Mouse (Mus musculus) forebrain, embryonic 13.5 days (tissue): ENCODE measurements around the gene Cnp. TPM values are rescaled to one million over a fixed set of nuclear protein-coding genes. Genes with fewer than 3 reads are reported as not detected.

ENCODE experiments used
- ATAC-seq: fragments of 200-750 bp; cut with Nextera tagmentation; 2 replicates; pipeline ENCODE4 v1.8.0; 2017
- H3K27ac ChIP-seq: fragments of 300-500 bp; sonication (generic); 2 replicates; pipeline ENCODE4 v1.5.1; 2015; ENCODE audit warnings: inconsistent platforms, mild to moderate bottlenecking, moderate library complexity
- H3K27me3 ChIP-seq: fragments of 300-500 bp; sonication (generic); 2 replicates; pipeline ENCODE4 v1.6.1; 2015; ENCODE audit warnings: mild to moderate bottlenecking, inconsistent platforms
- H3K36me3 ChIP-seq: fragments of 300-500 bp; sonication (generic); 2 replicates; pipeline ENCODE4 v1.6.1; 2015; ENCODE audit warnings: mild to moderate bottlenecking, inconsistent platforms; ENCODE audit not compliant: poor library complexity, severe bottlenecking
- H3K4me1 ChIP-seq: fragments of 300-500 bp; sonication (generic); 2 replicates; pipeline ENCODE4 v1.6.1; 2015; ENCODE audit warnings: inconsistent platforms
- H3K4me2 ChIP-seq: fragments of 300-500 bp; sonication (generic); 2 replicates; pipeline ENCODE4 v1.6.1; 2015; ENCODE audit warnings: inconsistent platforms, mild to moderate bottlenecking, moderate library complexity
- H3K4me3 ChIP-seq: fragments of 300-500 bp; sonication (generic); 2 replicates; pipeline ENCODE4 v1.5.1; 2015; ENCODE audit warnings: mild to moderate bottlenecking, inconsistent platforms
- H3K9ac ChIP-seq: fragments of 300-500 bp; sonication (generic); 2 replicates; pipeline ENCODE4 v1.6.1; 2015; ENCODE audit warnings: mild to moderate bottlenecking, inconsistent platforms
- H3K9me3 ChIP-seq: fragments of 300-500 bp; sonication (generic); replicated peaks from 2 replicates; pipeline ENCODE4 v1.6.1; 2016; ENCODE audit warnings: inconsistent platforms
- WGBS: fragments of 180-500 bp; shearing (Covaris S2); methylation state at CpG from one replicate; pipeline ENCODE4 v1.1.7; 2015; 5-methylcytosine and 5-hydroxymethylcytosine counted together
- polyA plus RNA-seq: library from polyadenylated mRNA; unstranded; fragments of >200 nt; fragmentation: Nextera tagmentation; extraction: Ambion mirVana; gene quantifications from 2 replicates; pipeline ENCODE4 v1.2.1, GENCODE M21; 2015

Gene Cnp
- polyA plus RNA-seq, 1 experiment from 2014 or later, result 20.8 TPM

DNA sequence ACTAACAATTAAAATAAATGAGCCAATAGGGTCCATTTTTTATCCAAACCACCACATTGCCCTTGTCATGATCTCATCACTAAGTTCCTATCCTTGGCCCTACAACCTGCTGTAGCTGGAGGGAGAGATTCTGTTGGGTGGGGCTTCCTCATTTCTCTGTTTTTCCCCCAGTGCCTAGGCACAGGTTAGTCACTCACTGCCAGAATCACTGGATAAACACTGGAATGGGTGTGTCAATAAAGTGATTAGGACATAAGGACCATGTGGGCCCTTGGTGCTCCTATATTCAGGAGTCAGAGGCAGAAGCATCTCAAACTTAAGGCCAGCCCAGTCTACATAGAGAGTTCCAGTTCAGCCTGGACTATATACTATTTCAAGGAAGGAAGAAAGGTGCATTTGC is 38.2 kb upstream of the Cnp start:
- ATAC-seq, result no peak
- Histone ChIP-seq H3K36me3 (no peaks in the 10 kb centered on the region), H3K9me3 (no peaks in the 10 kb centered on the region), H3K27me3 (0 out of 2 replicates have a peak, but pooled peaks cover 3% of the 10 kb centered on the region), H3K9ac (no peak overlapping the region), H3K27ac (no peak overlapping the region), H3K4me3 (no peak overlapping the region), H3K4me1 (no peaks in the 10 kb centered on the region), H3K4me2 (no peak overlapping the region)

DNA sequence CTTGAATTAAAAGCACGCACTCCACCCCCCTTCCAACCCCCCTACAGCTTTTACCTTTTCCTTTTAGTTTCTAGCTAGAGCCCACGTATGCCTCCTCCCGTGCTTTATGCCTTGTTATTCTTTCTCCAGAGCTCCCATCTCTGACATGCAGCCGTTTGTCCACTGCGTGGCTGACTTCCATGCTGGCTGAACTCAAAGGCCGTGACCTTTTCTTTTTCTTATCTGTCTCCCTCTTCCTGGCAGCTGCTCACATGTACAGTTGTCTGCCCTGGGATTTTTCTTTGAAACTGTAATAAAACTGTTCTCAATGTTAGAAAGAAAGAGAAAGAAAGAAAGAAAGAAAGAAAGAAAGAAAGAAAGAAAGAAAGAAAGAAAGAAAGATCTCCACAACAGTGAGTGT is 33.7 kb upstream of the Cnp start:
- 0 out of 2 replicates have a peak, but pooled peaks cover 3% of the 10 kb centered on the region for H3K27me3 ChIP-seq
- 72% methylated on average over 6 of the region's 6 CpGs for WGBS
- no peak overlapping the region for H3K27ac ChIP-seq
- no peak for ATAC-seq
- no peak overlapping the region for H3K4me2 ChIP-seq
- no peak overlapping the region for H3K4me3 ChIP-seq
- no peaks in the 10 kb centered on the region for H3K9me3 ChIP-seq
- no peaks in the 10 kb centered on the region for H3K36me3 ChIP-seq
- H3K9ac ChIP-seq, result no peak overlapping the region
- H3K4me1 ChIP-seq, result peaks cover 10% of the 10 kb centered on the region

DNA sequence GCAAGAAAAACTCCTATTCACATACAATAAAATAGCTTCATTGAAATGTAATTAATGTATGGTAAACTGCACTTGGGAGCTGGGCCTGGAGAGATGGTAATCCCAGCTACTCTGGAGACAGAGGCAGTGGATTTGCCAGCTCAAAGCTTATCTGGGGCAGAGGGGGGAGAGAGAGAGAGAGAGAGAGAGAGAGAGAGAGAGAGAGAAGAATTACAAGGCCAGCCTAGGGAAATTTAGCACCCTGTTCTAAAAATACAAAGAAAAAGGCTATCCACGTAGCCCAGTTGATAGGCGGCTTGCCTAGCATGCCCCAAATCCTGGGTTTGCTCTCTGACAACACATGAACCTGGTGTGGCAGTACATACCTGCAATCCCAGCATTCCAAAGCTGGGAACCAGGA is 33.1 kb upstream of the Cnp start:
- 97% methylated on average over 2 of the region's 2 CpGs for WGBS

DNA sequence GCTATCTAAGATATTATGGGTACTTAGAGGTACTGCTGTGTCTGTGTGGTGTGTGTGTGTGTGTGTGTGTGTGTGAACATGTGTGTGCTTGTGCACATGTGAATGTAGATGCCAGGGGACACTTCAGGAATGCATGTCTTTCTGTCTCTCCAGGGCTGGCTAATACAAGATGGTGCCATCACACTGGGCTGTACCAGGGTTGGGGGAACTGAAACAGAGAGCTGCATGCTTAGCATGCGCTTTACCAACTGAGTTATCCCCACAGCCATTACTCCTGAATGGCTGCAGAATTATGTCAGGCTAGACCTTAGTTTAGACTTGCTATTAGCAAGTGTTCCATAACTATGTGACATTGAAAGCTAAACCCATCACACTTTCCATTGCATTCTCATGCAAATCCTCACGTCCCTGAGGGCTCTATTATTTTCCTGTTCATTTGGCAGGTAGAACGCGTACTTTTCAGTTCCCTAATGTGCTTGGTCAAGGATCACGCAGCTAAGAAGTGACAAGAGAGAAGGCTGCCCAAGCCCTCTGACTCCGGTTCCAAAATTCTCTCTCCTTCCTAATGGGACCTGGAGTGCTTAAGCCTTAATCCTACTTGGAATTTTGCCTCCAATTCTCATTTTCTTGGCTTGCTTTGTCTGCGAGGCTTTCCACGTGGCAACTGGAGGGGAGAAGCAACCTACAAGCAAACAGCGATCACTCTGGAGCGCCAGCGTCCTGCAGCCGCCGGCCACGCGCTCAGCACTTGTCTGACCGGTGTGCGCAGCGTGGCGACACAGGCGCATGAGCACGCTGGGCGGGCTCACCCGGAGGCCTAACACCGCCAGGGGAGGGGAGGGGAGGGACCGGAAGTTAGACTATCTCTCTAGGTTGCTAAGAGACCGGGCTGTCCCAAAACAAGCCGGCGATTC is 29.6 kb upstream of the Cnp start, which contains the start of gene Ttc25:
TSS of gene Ttc25 (plus strand) at position 776 of the 914 bp plus-strand sequence.
- peak within 1 kb of the TSS; percentile 66 for H3K9ac ChIP-seq
- peak within 1 kb of the TSS; percentile 59; the same call in 1 of the 2 replicates for H3K27ac ChIP-seq
- no peaks in the 10 kb centered on the region for H3K9me3 ChIP-seq
- WGBS, result 4% methylated on average over 28 of the region's 28 CpGs
- peak; percentile 96 for ATAC-seq
- H3K27me3 ChIP-seq, result 0 out of 2 replicates have a peak, but pooled peaks cover 3% of the 10 kb centered on the region
- peak within 1 kb of the TSS; percentile 76 for H3K4me2 ChIP-seq
- H3K4me1 ChIP-seq, result peaks cover 13% of the 10 kb centered on the region
- H3K4me3 ChIP-seq, result peak within 1 kb of the TSS; percentile 46
- H3K36me3 ChIP-seq, result no peaks in the 10 kb centered on the region

More for the DNA sequence above, 33.1 kb upstream of the Cnp start:
- ATAC-seq, result no peak
- Histone ChIP-seq H3K4me1 (peaks cover 13% of the 10 kb centered on the region), H3K4me2 (no peak overlapping the region), H3K9me3 (no peaks in the 10 kb centered on the region), H3K27me3 (0 out of 2 replicates have a peak, but pooled peaks cover 3% of the 10 kb centered on the region), H3K36me3 (no peaks in the 10 kb centered on the region), H3K27ac (no peak overlapping the region), H3K4me3 (no peak overlapping the region), H3K9ac (no peak overlapping the region)

DNA sequence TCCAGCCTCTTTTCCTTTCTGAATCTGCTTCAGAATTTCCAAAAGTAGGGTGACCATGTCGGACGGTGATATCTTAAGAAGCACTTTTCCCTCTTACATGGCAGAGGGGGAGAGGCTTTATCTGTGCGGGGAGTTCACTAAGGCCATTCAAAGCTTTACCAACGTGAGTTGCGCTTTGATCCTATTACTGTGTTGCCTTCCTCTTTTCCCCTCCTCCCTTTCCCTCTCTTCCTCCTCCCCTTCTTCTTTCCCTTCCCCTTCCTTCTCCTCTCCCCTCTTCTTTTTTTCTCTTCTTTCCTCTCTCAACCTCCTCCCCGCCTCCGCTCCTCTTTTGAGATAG is 29.0 kb upstream of the Cnp start:
- H3K27me3 ChIP-seq, result 0 out of 2 replicates have a peak, but pooled peaks cover 3% of the 10 kb centered on the region
- peak overlapping the region; percentile 59; the same call in 1 of the 2 replicates for H3K27ac ChIP-seq
- peak overlapping the region; percentile 66 for H3K9ac ChIP-seq
- H3K4me1 ChIP-seq, result peaks cover 13% of the 10 kb centered on the region
- no peaks in the 10 kb centered on the region for H3K9me3 ChIP-seq
- peak overlapping the region; percentile 46 for H3K4me3 ChIP-seq
- no peaks in the 10 kb centered on the region for H3K36me3 ChIP-seq
- ATAC-seq, result peak; percentile 8; the same call in 1 of the 2 replicates
- WGBS, result 26% methylated on average over 7 of the region's 7 CpGs
- peak overlapping the region; percentile 76 for H3K4me2 ChIP-seq

DNA sequence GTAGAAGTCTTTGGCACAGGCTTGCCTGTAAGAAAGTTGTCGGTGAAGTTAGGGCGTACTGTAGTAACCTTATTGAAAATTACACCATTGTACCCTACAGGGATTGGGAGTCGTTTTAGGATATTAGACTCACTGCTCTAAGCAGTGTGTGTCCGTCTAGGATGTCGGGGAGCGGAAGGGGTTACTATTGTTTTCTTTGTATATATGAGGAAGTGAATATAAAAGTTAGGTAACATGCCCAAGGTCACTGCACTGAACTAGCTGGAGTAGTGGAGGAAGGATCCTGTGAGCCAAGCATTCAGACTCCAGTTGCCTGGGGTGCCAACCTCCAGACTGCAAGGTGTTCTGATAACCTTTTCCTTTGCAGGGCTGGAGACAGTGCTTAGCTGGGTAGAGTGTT is 27.7 kb upstream of the Cnp start:
- Histone ChIP-seq H3K9ac (no peak overlapping the region), H3K27ac (no peak overlapping the region), H3K27me3 (0 out of 2 replicates have a peak, but pooled peaks cover 3% of the 10 kb centered on the region), H3K9me3 (no peaks in the 10 kb centered on the region), H3K4me2 (no peak overlapping the region), H3K4me1 (peaks cover 13% of the 10 kb centered on the region), H3K36me3 (no peaks in the 10 kb centered on the region), H3K4me3 (no peak overlapping the region)
- no peak for ATAC-seq
- 82% methylated on average over 6 of the region's 6 CpGs for WGBS

DNA sequence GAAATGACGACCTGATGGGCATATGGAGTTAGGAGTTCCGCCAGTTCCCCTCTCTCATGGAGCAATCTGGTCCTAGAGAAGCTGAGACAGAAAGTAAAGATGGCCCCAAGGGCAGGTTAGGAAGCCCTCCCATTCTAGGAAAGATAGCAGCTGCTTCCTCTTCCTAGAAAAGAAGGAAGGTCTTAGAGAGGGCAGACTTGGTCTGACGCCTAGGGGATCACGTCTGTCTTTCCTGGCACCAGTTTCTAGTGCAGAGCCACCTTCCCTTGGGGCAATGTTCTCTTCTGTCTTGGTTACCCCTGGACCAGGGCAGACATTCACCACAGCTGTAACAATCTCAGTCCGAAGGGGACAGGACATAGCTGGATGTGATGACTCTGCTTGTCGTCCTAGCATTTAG is 26.6 kb upstream of the Cnp start:
- 83% methylated on average over 6 of the region's 6 CpGs for WGBS
- Histone ChIP-seq H3K4me1 (peaks cover 13% of the 10 kb centered on the region), H3K4me3 (no peak overlapping the region), H3K9me3 (no peaks in the 10 kb centered on the region), H3K27ac (no peak overlapping the region), H3K4me2 (no peak overlapping the region), H3K27me3 (0 out of 2 replicates have a peak, but pooled peaks cover 3% of the 10 kb centered on the region), H3K9ac (no peak overlapping the region), H3K36me3 (no peaks in the 10 kb centered on the region)
- ATAC-seq, result no peak

DNA sequence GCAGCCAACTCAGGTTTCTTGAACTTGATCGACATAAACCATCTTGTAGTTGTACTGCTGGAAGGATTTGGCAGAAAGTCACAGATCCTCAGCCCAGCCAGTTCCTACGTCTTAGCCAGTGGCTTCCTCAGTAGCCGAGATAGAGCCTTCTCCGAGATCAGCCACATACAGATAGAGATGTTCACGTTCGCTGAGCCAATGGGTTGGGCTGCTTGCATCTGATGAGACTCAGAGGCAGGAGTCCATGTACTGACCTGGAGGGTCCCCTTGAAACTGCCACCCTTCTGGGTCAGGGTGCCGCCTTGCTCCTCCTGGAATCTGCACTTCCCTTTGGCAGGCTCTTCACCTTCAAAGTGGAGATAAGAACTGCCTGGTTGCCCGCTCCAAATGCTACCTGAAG is 25.2 kb upstream of the Cnp start:
- Histone ChIP-seq H3K9ac (no peak overlapping the region), H3K9me3 (no peaks in the 10 kb centered on the region), H3K4me3 (no peak overlapping the region), H3K27ac (no peak overlapping the region), H3K4me1 (peaks cover 13% of the 10 kb centered on the region), H3K27me3 (0 out of 2 replicates have a peak, but pooled peaks cover 3% of the 10 kb centered on the region), H3K4me2 (no peak overlapping the region), H3K36me3 (no peaks in the 10 kb centered on the region)
- WGBS, result 87% methylated on average over 8 of the region's 8 CpGs
- no peak for ATAC-seq

DNA sequence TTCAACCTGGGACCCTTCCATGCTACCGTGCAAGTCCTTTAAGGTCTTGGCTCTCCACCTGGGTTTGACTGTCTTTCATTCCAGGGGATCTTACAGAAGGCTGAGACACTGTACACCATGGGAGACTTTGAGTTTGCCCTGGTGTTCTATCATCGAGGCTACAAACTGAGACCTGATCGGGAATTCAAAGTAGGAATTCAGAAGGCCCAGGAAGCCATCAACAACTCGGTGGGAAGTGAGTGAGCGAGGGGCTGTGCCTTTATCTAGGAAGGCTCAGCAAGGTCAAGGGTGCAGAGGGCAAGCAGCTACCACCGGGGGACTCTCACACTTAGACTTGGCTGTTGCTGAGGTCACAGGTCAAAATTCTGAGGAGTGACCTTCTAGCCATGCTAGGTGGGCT is 24.6 kb upstream of the Cnp start:
- H3K9ac ChIP-seq, result no peak overlapping the region
- WGBS, result 84% methylated on average over 6 of the region's 6 CpGs
- H3K27ac ChIP-seq, result no peak overlapping the region
- peaks cover 8% of the 10 kb centered on the region for H3K4me1 ChIP-seq
- no peak overlapping the region for H3K4me2 ChIP-seq
- H3K27me3 ChIP-seq, result 0 out of 2 replicates have a peak, but pooled peaks cover 3% of the 10 kb centered on the region
- no peaks in the 10 kb centered on the region for H3K9me3 ChIP-seq
- ATAC-seq, result no peak
- no peak overlapping the region for H3K4me3 ChIP-seq
- no peaks in the 10 kb centered on the region for H3K36me3 ChIP-seq

DNA sequence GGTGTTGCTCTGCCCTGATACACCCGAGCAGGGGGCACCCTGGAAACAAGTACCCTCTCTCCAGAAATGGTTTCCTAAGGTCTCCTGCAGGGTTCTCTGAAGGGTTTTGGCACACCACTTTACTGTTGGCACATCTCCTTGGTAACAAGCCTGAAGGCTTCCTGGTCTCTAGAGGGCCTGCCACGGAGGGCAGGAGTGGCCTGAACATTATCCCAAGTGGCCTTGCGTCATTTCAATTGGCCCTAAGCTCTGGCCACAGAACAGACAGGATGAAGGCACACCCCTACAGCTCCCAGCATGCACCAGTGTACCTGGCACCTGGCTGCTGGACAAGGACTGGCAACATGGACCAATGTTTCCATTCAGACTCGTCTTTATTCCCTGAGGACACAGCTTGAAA is 21.9 kb upstream of the Cnp start:
- no peaks in the 10 kb centered on the region for H3K4me1 ChIP-seq
- H3K27me3 ChIP-seq, result no peaks in the 10 kb centered on the region
- H3K9me3 ChIP-seq, result no peaks in the 10 kb centered on the region
- WGBS, result 83% methylated on average over 4 of the region's 4 CpGs
- no peak overlapping the region for H3K4me2 ChIP-seq
- H3K4me3 ChIP-seq, result no peak overlapping the region
- ATAC-seq, result no peak
- H3K9ac ChIP-seq, result no peak overlapping the region
- no peak overlapping the region for H3K27ac ChIP-seq
- no peaks in the 10 kb centered on the region for H3K36me3 ChIP-seq

DNA sequence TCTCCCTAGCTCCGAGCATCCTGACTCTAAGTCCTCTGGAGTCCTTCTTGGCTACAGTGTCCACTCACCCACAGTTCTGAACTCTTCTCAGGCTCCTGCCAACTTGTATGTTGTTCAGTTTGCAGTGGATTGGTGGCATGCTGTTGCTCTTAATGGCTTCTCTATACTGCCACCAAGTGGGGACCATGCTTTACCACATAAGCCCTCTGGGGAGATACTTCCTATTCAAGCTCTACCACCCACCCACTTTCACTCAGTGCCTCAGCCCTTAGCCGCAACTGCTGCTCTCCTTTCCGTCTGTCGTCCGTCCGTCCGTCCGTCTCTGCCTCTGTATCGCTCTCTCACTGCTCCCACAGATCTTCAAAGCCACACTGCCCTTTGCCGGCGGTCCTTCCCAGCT is 19.1 kb upstream of the Cnp start:
- H3K9me3 ChIP-seq, result no peaks in the 10 kb centered on the region
- no peak overlapping the region for H3K27ac ChIP-seq
- peak; percentile 67; the same call in 1 of the 2 replicates for ATAC-seq
- peak overlapping the region; percentile 42 for H3K4me2 ChIP-seq
- WGBS, result 19% methylated on average over 11 of the region's 11 CpGs
- no peak overlapping the region; the same call in 1 of the 2 replicates for H3K4me3 ChIP-seq
- H3K4me1 ChIP-seq, result no peaks in the 10 kb centered on the region
- no peaks in the 10 kb centered on the region for H3K36me3 ChIP-seq
- no peaks in the 10 kb centered on the region for H3K27me3 ChIP-seq
- no peak overlapping the region for H3K9ac ChIP-seq

DNA sequence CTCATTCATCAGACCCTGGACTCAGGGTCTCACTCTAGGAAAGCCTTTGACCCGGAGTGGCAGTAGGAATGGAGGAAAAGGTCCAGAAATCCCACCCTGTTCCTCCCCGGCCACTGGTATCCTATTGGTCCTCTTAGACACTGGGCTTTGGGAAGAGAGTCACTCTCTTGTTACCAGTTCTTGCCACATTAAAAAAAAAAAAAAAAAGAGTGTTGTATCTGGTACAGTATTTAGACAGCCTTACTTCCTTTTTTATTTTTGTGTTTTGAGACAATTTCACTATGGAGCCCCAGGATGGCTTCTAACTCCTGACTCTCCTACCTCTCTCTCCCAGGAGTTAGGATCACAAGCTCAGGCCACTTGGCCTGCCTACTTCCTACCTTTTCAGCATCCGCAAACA is 17.1 kb upstream of the Cnp start:
- Histone ChIP-seq H3K4me2 (no peak overlapping the region), H3K9me3 (no peaks in the 10 kb centered on the region), H3K4me3 (no peak overlapping the region), H3K36me3 (no peaks in the 10 kb centered on the region), H3K27me3 (no peaks in the 10 kb centered on the region), H3K27ac (no peak overlapping the region), H3K9ac (no peak overlapping the region), H3K4me1 (no peaks in the 10 kb centered on the region)
- WGBS, result 84% methylated on average over 3 of the region's 3 CpGs
- no peak for ATAC-seq
